Mouse (Mus musculus): Measurements from ENCODE around the gene Ip6k2. TPM values are rescaled to one million over a fixed set of nuclear protein-coding genes. Genes with fewer than 3 reads are reported as not detected.

Ip6k2 gene
- polyA plus RNA-seq, 1 experiment = 45.5 TPM

DNA sequence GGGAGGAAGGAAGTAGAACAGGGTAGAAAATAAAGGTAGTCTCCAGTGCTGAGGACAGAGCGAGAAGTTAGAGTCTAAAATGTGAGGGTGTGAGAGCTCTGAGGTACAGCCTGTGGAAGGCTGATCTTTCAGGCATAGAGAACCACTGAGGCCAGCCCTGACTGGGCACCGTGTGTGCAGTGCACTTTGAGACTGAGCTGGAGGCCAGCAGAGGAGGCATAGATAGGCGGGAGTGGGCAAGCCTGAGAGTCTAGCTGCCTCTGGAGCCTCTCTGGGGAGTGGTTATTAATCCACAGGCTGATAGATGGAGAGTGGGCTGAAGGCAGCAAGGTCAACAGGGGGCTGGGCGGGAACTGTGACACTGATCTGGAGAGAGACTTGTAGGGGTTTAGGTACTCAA lies 1.7 kb upstream of the Ip6k2 start:
- H3K79me2 ChIP-seq (ENCODE audit: control insufficient read depth, insufficient read depth) = peaks cover 32% of the 10 kb centered on the region
- H3K4me3 ChIP-seq = no peak overlapping the region
- no peak overlapping the region for H3K4me2 ChIP-seq (ENCODE audit: low read depth)
- no peak overlapping the region for H3ac ChIP-seq (ENCODE audit: control insufficient read depth, insufficient read length)
- H3K27me3 ChIP-seq (ENCODE audit: control insufficient read depth, insufficient read depth, insufficient read length) = no peaks in the 10 kb centered on the region
- H3K36me3 ChIP-seq (ENCODE audit: control insufficient read depth, insufficient read depth) = peaks cover under 1% of the 10 kb centered on the region
- TF ChIP-seq TCF3 (IDR thresholded peaks at IDR 0.05; ENCODE audit: insufficient read length, low read depth) (no peak), SRF (IDR thresholded peaks at IDR 0.05; ENCODE audit: control insufficient read depth, insufficient read length, low read depth) (no peak), POLR2A (IDR thresholded peaks at IDR 0.05; ENCODE audit: insufficient read length, low read depth) (no peak), E2F4 (IDR thresholded peaks at IDR 0.05; ENCODE audit: insufficient read depth) (no peak)

GRCm38 (mm10) chr9:108782836-108783547 lies 604 bp upstream of the Ip6k2 start:
- no peaks in the 10 kb centered on the region for H3K27me3 ChIP-seq (ENCODE audit: control insufficient read depth, insufficient read depth, insufficient read length)
- no peak for TF ChIP-seq TCF12 (IDR thresholded peaks at IDR 0.05; ENCODE audit: insufficient read depth, poor library complexity, severe bottlenecking)
- no peak for TF ChIP-seq SRF (IDR thresholded peaks at IDR 0.05; ENCODE audit: control insufficient read depth, insufficient read length, low read depth)
- no peak for TF ChIP-seq E2F4 (IDR thresholded peaks at IDR 0.05; ENCODE audit: insufficient read depth)
- TF ChIP-seq USF1 (IDR thresholded peaks at IDR 0.05; ENCODE audit: low read depth) = no peak
- TF ChIP-seq MAX (IDR thresholded peaks at IDR 0.05; ENCODE audit: low read depth) = no peak
- TF ChIP-seq CEBPB (IDR thresholded peaks at IDR 0.05; ENCODE audit: insufficient read depth, poor library complexity, severe bottlenecking) = no peak
- no peak for TF ChIP-seq MYOG (IDR thresholded peaks at IDR 0.05; ENCODE audit: control insufficient read depth in 1 of 3, insufficient read depth in 1 of 3, insufficient read length in 2 of 3, low read depth in 2 of 3)
- TF ChIP-seq TCF3 (IDR thresholded peaks at IDR 0.05; ENCODE audit: insufficient read length, low read depth) = no peak
- TF ChIP-seq POLR2AphosphoS2 (IDR thresholded peaks at IDR 0.05; ENCODE audit: insufficient read length, low read depth) = no peak
- no peak for TF ChIP-seq REST (IDR thresholded peaks at IDR 0.05; ENCODE audit: insufficient read depth, insufficient read length)
- TF ChIP-seq POLR2A (IDR thresholded peaks at IDR 0.05; ENCODE audit: insufficient read length, low read depth) = no peak
- TF ChIP-seq MYOD1 (IDR thresholded peaks at IDR 0.05; ENCODE audit: control insufficient read depth in 1 of 3, insufficient read length in 2 of 3, low read depth in 2 of 3) = no peak
- peak overlapping the region; percentile 95 for H3K4me3 ChIP-seq
- peaks cover 10% of the 10 kb centered on the region for H3K36me3 ChIP-seq (ENCODE audit: control insufficient read depth, insufficient read depth)
- H3K4me2 ChIP-seq (ENCODE audit: low read depth) = peak overlapping the region; percentile 91
- peak overlapping the region; percentile 82 for H3ac ChIP-seq (ENCODE audit: control insufficient read depth, insufficient read length)
- peaks cover 43% of the 10 kb centered on the region for H3K79me2 ChIP-seq (ENCODE audit: control insufficient read depth, insufficient read depth)

DNA sequence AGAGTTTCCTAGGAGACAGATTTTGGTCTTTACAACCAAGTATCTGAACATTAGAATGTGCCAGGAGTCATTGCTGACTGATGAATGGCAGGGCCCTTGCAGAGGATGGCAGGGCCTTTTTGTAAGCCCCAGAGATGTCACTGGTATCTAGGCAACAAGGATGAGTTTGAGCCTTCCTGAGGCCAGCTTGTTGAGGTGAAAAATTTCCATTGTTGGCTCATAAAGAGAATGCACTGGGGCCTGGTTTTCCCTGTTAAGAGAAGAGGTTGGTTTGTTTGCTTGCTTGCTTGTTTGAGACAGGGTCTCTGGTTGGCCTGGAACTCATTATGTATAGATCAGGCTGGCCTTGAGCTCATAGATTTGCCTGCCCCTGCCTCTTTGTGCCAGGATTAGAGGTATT lies 1.8 kb downstream of the Ip6k2 start:
- peaks cover 68% of the 10 kb centered on the region for H3K79me2 ChIP-seq (ENCODE audit: control insufficient read depth, insufficient read depth)

DNA sequence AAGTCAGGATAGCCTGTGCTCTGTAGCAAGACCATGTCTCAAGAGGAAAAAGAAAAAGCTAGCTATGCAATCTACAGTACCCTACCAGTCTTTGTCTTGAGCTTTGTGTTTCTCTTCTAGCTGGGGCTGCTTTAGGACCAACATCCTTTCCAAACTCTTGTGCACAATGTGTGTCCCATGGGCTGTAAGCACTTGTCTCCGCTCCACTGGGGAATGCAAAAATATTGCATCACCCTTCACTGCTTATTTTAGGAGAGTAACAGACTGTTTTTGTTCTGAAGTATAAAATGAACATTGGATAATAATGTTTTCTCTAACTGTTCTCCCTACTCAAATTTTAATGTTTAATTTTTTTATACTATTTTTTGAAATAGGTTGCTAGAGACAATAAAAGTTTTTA lies 2.9 kb downstream of the Ip6k2 start:
- Histone ChIP-seq H3K4me3 (peak overlapping the region; percentile 95), H3K4me2 (ENCODE audit: low read depth) (peak overlapping the region; percentile 87)
- TF ChIP-seq USF1 (IDR thresholded peaks at IDR 0.05; ENCODE audit: low read depth) (no peak), E2F4 (IDR thresholded peaks at IDR 0.05; ENCODE audit: insufficient read depth) (no peak), TCF12 (IDR thresholded peaks at IDR 0.05; ENCODE audit: insufficient read depth, poor library complexity, severe bottlenecking) (no peak), MAX (IDR thresholded peaks at IDR 0.05; ENCODE audit: low read depth) (no peak), MYOG (IDR thresholded peaks at IDR 0.05; ENCODE audit: control insufficient read depth in 1 of 3, insufficient read depth in 1 of 3, insufficient read length in 2 of 3, low read depth in 2 of 3) (no peak), CEBPB (IDR thresholded peaks at IDR 0.05; ENCODE audit: insufficient read depth, poor library complexity, severe bottlenecking) (peak; percentile 62; the same call in 1 of the 2 replicates)

More for the DNA sequence above, 1.8 kb downstream of the Ip6k2 start:
- H3K36me3 ChIP-seq (ENCODE audit: control insufficient read depth, insufficient read depth) = peaks cover 12% of the 10 kb centered on the region
- no peak overlapping the region for H3ac ChIP-seq (ENCODE audit: control insufficient read depth, insufficient read length)
- no peaks in the 10 kb centered on the region for H3K27me3 ChIP-seq (ENCODE audit: control insufficient read depth, insufficient read depth, insufficient read length)
- TF ChIP-seq MYOD1 (IDR thresholded peaks at IDR 0.05; ENCODE audit: control insufficient read depth in 1 of 3, insufficient read length in 2 of 3, low read depth in 2 of 3) (no peak), TCF3 (IDR thresholded peaks at IDR 0.05; ENCODE audit: insufficient read length, low read depth) (no peak), POLR2AphosphoS2 (IDR thresholded peaks at IDR 0.05; ENCODE audit: insufficient read length, low read depth) (no peak), SRF (IDR thresholded peaks at IDR 0.05; ENCODE audit: control insufficient read depth, insufficient read length, low read depth) (no peak), MAX (IDR thresholded peaks at IDR 0.05; ENCODE audit: low read depth) (no peak), USF1 (IDR thresholded peaks at IDR 0.05; ENCODE audit: low read depth) (no peak), POLR2A (IDR thresholded peaks at IDR 0.05; ENCODE audit: insufficient read length, low read depth) (no peak), TCF12 (IDR thresholded peaks at IDR 0.05; ENCODE audit: insufficient read depth, poor library complexity, severe bottlenecking) (no peak), CEBPB (IDR thresholded peaks at IDR 0.05; ENCODE audit: insufficient read depth, poor library complexity, severe bottlenecking) (no peak), REST (IDR thresholded peaks at IDR 0.05; ENCODE audit: insufficient read depth, insufficient read length) (no peak), E2F4 (IDR thresholded peaks at IDR 0.05; ENCODE audit: insufficient read depth) (no peak), MYOG (IDR thresholded peaks at IDR 0.05; ENCODE audit: control insufficient read depth in 1 of 3, insufficient read depth in 1 of 3, insufficient read length in 2 of 3, low read depth in 2 of 3) (no peak)
- peak overlapping the region; percentile 87 for H3K4me2 ChIP-seq (ENCODE audit: low read depth)
- H3K4me3 ChIP-seq = peak overlapping the region; percentile 95

GRCm38 (mm10) chr9:108787080-108787479 lies 3.5 kb downstream of the Ip6k2 start:
- peak overlapping the region; percentile 51 for H3K4me2 ChIP-seq (ENCODE audit: low read depth)
- no peak for TF ChIP-seq MYOG (IDR thresholded peaks at IDR 0.05; ENCODE audit: control insufficient read depth in 1 of 3, insufficient read depth in 1 of 3, insufficient read length in 2 of 3, low read depth in 2 of 3)
- TF ChIP-seq REST (IDR thresholded peaks at IDR 0.05; ENCODE audit: insufficient read depth, insufficient read length) = no peak
- no peak for TF ChIP-seq MAX (IDR thresholded peaks at IDR 0.05; ENCODE audit: low read depth)
- TF ChIP-seq SRF (IDR thresholded peaks at IDR 0.05; ENCODE audit: control insufficient read depth, insufficient read length, low read depth) = no peak
- TF ChIP-seq POLR2AphosphoS2 (IDR thresholded peaks at IDR 0.05; ENCODE audit: insufficient read length, low read depth) = no peak

More for the DNA sequence above, 2.9 kb downstream of the Ip6k2 start:
- no peak overlapping the region for H3ac ChIP-seq (ENCODE audit: control insufficient read depth, insufficient read length)
- H3K79me2 ChIP-seq (ENCODE audit: control insufficient read depth, insufficient read depth) = peaks cover 78% of the 10 kb centered on the region
- peaks cover 12% of the 10 kb centered on the region for H3K36me3 ChIP-seq (ENCODE audit: control insufficient read depth, insufficient read depth)
- no peaks in the 10 kb centered on the region for H3K27me3 ChIP-seq (ENCODE audit: control insufficient read depth, insufficient read depth, insufficient read length)

More at GRCm38 (mm10) chr9:108787080-108787479, 3.5 kb downstream of the Ip6k2 start:
- H3ac ChIP-seq (ENCODE audit: control insufficient read depth, insufficient read length) = no peak overlapping the region
- H3K36me3 ChIP-seq (ENCODE audit: control insufficient read depth, insufficient read depth) = peaks cover 12% of the 10 kb centered on the region
- H3K4me3 ChIP-seq = no peak overlapping the region
- H3K27me3 ChIP-seq (ENCODE audit: control insufficient read depth, insufficient read depth, insufficient read length) = no peaks in the 10 kb centered on the region
- H3K79me2 ChIP-seq (ENCODE audit: control insufficient read depth, insufficient read depth) = peaks cover 84% of the 10 kb centered on the region
